Mouse (Mus musculus): Measurements from ENCODE around the gene Mob4.

Mob4 gene

DNA sequence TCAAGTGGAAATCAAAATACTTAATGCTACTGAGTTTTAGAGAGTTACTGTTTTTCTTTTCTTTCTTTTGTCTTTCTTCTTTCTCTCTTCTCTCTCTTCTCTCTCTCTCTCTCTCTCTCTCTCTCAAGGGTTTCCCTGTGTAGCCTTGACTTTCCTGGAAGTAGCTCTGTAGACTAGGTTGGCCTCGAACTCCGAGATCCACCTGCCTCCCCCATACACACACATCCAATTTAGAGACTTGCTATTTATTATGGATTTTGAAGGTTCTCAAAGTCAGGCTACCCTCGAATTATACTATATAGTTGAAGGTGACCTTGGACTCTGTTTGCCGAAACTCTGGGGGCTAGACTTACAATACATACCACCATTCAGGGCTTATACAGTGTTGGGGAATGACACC lies 1.3 kb downstream of the Mob4 start:
- DNase-seq (ENCODE audit: low spot score) = no peak

DNA sequence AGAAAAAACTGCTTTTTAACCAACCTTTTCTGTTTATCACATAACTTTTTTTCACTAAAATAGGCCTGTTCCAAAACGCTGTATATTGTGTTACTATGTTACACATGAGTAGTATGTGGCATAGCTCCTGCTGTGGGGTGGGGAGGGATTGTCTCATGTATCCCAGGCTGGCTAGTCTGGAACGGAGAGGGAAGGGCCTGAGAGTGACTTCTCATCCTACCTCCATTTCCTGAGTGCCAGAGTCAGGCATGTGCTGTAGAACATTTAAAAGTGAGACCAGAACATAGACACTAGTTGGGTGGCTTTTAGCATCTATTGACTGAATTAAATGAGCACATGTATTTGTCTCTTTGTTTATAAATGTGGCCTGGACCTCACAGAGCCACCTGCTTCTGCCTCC lies 2.1 kb downstream of the Mob4 start:
- DNase-seq (ENCODE audit: low spot score) = no peak

DNA sequence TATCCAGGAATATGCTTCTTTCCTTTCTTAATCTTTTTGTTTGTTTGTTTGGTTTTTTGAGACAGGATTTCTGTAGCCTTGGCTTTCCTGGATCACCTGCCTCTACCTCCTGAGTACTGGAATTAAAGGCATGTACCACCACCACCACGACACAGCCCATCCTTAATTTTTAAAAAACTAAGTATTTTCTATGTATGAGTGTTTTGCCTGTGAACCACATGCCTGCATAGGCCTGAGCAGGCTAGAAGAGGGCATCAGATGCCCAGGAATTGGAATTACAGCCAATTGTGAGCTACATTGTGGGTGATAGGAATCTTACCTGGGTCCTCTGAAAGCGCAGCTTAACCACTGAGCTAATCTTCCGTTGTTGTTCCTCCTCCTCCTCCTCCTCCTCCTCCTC lies 3.3 kb downstream of the Mob4 start:
- no peak for DNase-seq (ENCODE audit: low spot score)

DNA sequence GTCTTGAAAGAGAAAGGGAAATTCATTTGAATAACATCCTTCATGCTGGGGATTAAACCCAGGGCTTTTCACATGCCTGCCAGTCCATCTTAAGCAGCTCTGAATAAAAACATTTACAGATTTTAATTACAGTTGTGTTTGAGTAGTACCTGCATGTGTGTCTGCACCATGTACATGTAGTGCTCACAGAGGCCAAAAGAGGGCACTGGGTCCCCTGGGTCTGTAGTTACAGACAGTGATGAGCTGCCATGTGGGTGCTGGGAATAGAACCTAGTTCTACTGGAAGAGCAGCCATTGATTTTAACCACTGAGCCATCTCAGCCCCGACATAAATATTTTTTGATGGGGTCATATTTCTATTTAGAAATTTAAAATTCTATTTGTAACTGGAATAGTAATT lies 4.8 kb downstream of the Mob4 start:
- no peak for DNase-seq (ENCODE audit: low spot score)

DNA sequence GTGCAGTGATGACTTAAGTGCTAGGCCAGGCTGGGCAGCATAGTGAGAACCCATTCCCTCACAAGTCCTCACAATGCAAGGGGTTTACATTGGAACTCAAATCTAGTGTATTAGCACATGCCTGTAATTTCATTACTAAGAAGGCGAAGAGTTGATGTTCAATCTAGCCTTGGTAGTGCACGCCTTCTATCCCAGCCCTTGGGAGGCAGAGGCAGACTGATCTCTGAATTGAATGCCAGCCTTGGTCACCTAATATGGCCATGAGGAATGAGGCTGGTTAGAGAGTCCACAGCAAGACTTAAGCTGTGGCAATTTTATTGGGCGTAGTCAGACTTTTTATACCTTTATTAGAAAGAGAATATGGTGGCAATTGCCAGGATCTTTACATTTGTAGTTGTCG lies 13.3 kb downstream of the Mob4 start:
- no peak for DNase-seq (ENCODE audit: low spot score)

DNA sequence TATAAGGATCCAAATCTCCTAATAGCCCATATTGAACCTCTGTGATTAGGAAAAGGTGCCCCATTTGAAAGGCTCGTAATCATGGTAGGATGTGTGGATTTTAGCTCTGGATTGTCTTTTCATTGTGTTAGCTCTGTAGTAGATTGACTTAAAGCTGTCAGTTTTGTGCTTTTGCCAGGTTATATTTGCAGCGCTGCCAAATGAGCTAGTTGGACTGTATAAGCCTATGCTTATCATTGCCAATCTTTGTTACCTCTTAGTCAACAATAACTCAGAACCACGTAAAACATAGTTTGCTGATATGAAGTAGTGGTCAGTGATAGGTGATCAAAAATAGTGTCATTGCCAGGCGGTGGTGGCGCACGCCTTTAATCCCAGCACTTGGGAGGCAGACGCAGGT lies 14.5 kb downstream of the Mob4 start:
- DNase-seq (ENCODE audit: low spot score) = no peak

DNA sequence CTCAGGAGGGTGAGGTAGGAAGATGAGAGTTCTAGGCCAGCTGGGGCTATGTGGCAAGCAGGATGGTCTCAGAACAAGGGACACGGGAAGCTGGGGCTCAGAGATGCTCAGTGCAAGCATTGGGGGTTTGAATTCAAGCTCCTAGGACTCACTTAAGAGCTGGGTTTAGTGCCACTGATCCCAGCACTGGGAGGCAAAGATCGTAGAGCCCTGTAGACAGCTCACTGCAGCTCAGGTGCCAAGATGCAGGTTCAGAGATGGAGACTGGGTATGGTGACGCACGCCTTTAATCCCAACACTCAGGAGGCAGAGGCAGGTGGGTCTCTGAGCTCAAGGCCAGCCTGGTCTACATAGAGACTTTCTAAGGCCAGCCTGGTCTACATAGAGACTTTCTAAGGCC lies 26.3 kb downstream of the Mob4 start:
- DNase-seq (ENCODE audit: low spot score) = no peak

DNA sequence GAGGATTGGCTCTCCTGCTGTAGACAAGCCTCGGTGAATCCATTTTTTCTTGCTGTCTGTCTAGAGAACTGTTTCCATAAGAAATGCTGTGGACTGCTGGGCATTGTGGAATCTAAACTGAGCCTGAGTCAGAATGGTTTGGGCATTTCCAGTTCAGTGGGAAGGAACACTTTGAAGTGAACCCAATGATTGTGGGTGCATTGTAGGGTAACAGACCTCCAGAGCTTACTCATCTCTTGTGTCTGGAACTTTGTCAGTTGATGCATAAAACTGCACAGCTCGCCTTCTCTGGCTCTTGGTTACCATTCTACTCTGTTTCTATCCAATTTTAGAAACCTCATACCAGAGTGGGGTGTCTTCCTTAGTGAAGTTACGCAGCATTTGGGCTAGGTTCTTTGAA lies 27.2 kb downstream of the Mob4 start:
- no peak for DNase-seq (ENCODE audit: low spot score)

DNA sequence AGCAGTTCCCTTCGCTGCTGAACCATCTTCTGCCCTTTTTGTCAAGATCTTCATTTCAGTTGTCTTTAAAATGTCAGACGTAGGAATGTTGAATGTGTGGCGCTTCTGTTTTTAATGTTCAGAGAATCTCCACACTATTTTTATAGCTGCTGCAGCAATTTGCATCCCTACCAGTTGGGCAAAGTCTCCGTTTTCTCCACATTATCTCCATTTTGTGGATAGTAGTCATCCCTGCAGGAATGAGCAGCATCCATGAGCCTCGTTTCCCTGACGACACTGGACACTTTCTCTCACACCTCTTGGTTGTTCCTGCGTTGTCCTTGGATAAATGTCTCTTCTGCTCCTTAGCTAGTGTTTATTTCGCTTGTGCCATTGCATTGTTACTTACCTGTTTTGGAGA lies 27.8 kb downstream of the Mob4 start:
- no peak for DNase-seq (ENCODE audit: low spot score)

DNA sequence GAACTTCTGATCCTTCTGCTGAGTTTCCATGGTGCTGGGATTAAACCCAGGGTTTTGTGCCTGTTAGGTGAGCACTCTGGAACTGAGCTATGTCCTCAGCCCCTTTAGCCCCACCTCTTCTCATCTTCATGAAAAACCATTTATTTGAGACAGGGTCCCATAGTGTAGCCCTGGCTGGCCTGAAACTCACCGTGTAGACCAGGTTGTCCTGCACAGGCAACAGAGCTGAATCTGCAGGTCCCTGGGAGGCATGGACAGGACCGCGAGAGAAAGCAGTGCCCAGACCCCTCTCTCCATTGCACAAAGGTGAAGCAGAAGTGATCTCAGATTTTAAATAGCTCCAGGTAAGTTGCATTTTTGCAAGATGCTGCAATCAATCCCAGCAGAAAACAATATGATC lies 29.2 kb downstream of the Mob4 start:
- DNase-seq (ENCODE audit: low spot score) = no peak

DNA sequence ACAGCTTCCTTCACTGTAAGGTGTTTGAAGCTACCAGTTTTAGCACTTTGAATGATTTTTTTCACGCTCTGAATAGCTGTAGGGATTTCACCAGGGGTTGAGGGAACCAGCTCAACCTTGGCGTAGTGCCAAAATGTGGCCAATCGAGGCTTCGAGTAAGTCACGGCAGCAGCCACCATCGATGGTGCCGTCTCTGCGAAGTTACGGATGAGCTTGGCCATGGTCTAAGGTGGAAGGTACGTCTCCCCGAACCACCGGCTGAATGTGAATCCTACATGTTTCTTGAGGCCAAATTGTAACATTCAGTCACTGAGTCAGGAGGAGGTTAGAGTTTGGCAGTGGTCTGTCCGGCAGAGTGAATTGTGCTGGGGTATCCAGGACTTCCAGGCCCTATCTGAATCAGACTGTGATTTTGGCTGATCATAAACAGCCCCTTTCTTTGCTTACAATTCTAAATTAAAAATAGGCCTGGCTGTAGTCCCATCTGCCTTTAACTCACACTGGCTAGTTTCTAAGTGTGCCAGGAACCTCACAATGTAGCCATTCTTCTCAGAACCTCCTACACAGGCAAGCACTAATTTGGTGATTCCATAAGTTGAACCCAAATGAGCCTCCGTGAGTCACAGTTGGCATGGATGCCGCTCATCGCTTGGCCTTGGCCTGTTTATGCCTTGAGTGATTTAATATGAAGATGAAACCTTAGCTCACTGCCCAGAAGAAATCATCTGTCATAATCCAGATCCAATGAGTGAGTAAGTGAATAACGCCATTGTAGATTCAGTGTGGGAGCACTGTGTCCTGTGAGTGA lies 30.0 kb downstream of the Mob4 start:
- DNase-seq (ENCODE audit: low spot score) = peak; percentile 27

DNA sequence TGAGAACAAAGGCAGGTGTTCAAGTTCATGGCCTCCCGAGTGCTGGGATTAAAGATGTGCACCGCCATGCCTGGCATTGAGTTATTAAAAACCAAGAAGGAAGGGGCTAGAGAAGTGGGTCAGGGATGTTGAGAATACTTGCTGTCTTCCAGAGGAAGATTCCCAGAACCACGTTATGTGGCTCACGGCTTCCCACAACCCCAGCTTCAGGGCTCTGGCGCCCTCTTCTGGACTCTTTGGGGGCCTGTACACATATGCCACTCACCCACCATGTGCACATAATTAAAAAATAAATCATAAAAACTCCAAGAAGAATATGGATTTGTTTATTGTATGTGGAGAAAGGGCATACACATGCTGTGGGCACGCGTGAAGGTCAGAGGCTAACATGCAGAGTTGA lies 30.9 kb downstream of the Mob4 start:
- no peak for DNase-seq (ENCODE audit: low spot score)

DNA sequence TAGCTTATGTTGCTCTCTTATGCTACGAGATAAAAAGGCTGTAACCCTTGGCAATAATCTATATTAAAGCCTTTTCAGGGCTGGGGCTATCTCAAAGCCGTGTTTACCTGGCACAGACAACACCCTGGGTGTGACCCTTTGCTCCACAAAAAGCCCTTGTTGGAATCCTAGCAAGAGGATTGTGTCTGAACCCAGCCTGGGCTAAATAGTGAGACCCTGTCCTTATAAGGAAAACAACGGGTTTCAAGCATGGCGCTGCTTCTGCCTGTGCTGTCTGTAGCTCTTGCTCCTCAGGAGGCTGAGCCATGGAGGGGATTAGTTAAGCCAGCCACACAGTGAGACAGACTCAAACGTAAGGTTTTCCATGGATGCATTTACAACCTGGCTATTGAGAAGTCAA lies 31.8 kb downstream of the Mob4 start:
- DNase-seq (ENCODE audit: low spot score) = no peak

DNA sequence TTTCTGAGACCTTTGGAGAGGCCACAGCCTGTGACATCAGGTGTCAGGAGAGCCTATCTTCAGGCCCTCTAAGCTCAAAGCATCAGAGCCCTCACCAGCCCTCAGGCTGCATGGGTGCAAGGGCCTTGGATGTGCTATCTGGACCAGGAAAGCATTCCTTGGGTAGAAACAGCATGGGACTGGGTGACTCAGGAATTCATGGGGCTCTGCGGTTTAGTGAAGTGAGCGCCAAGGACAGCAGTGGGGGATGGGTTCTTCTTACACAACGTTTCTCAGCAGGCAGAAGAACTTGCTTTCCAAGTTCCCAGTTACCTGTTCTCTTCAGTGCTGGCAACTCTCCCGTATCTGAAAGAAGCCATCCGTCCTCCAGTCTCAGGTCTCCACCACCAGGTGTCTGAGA lies 33.0 kb downstream of the Mob4 start:
- DNase-seq (ENCODE audit: low spot score) = no peak

DNA sequence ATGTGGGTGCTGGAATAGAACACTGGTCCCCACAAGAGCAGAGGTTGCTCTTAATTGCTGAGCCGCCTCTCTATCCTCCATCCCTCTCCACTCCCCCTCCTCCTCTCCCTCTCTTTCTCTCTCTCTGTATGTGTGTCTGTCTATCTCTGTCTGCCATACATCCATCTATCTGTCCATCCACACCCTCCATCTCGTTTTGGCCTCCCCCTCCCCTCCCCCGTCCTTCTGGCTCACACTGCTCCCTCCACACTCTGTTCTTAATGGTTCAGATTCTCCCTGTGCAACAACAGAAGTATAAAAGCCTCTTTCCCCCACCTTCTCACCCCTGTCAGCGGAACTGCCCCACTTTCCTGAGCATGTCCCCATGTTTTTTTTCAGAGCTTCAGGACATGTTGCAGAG lies 36.5 kb downstream of the Mob4 start:
- no peak for DNase-seq (ENCODE audit: low spot score)

DNA sequence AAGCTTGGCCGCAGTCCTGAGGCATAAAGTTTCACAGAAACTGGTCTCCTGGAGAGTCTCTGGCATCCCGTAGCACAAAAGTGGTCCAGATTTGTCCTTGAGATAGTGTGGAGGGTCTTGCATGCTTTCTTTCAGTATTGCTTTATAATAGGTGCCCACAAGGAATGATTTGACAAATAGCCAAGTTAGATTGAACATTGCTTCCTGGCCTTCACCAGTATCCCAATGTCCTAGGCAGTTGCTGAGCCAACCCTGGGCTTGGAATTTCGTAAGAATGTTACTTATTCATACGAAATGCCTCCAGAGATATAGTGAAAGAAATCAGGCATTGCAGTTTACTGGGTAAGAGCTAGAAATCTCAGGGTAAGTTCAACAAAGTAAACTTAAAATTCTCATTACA lies 37.6 kb downstream of the Mob4 start:
- DNase-seq (ENCODE audit: low spot score) = no peak

DNA sequence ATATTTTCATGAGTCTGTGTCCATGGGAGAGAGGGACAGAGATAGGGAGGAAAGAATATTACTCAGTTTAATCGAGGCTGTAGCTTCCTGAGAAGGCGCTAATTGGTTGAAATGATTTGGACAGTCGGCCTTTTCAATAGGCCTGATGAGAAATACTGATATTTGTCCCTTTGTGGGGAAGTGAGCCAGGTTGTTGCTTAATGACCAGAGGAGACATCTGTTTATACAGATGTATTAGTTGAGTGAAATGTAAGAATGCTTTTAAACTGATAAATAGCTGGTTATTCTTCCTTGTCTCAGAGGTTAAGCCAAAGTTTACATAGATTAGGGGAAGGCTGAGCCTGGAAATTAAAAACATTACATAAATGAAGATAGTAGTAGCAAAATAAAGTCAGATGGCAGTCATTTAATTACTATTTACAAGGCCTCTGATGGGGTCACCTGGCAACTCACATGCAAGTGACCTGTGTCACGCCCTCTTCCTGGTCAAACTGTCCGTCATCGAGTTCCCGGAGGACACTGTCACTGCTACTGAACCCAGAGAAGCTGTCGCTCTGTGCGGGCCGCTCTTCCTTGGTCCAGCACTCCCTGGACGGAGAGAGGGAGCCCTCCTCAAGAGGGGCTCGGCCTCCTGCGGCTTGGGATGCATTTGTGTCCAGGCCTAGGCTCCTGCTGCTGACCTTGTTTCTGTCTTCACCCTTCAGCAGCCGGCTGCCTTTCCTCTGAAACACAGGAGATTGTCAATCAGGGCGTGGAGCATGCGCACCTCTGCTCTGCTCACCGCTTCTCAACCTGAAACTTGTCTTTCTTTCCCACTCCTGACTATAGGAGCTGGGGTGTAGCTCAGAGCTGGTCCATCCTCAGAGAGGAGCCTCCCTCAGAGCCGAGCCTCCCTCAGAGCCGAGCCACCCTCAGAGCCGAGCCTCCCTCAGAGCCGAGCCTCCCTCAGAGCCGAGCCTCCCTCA lies 40.6 kb downstream of the Mob4 start:
- peak; percentile 20 for DNase-seq (ENCODE audit: low spot score)

DNA sequence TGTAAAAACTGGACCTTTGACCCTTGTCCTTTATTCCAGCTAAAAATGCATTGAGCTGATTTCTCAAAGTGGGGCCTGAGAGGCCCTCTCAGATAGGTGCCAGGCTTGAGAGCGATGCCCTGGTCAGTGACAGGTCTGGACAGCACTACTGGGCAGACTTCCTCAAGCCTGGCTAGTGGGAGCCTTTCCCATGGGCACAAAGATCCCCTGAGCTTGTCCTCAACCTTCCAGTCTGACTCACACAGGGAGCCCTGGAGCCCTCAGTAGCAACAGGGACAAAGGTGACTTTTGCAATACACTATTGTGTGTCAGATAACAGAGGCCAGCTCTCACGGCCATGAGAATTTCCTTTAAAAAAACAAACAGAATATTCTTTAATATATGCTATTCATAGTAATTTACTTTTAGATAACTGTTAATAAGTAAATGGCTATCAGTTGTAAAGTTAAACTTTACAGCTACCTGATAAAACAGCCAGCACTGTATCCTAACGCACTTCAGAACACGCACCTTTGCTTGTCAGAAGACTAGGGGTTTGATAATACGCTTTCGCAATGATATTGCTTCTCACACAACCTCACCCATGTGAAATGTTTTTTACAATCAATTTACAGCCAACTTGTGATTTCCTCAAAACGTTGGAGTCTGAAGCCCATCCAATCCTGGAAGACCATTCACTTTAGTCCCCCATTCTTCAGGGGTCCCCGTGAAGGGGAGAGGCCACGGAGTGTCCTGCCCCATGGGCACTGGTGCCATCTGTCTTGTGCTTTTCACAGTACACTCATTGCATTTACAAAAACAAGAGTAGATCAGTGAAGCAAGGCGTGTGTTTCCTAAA lies 42.9 kb downstream of the Mob4 start:
- no peak for DNase-seq (ENCODE audit: low spot score)

DNA sequence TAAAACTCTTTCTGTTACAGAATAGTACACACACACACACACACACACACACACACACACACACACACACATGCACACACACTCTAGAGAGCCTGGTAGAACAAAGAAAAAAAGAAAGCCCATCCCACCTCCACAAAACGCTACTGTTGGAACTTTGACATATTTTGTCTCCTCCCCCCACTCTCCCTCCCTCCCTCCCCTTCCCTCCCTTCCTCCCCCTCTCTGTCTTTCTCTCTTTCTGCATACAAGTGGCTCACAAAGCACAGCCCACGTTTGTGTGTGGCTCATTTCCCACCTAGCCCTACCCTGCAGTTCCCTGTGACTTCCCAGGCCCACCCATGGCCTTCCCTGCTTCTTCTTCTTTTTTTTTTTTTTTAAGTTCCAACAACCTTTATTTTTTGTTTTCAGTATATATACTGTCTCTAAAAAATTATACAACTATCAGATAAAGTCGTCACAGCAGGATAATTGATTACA lies 43.6 kb downstream of the Mob4 start:
- DNase-seq (ENCODE audit: low spot score) = no peak

DNA sequence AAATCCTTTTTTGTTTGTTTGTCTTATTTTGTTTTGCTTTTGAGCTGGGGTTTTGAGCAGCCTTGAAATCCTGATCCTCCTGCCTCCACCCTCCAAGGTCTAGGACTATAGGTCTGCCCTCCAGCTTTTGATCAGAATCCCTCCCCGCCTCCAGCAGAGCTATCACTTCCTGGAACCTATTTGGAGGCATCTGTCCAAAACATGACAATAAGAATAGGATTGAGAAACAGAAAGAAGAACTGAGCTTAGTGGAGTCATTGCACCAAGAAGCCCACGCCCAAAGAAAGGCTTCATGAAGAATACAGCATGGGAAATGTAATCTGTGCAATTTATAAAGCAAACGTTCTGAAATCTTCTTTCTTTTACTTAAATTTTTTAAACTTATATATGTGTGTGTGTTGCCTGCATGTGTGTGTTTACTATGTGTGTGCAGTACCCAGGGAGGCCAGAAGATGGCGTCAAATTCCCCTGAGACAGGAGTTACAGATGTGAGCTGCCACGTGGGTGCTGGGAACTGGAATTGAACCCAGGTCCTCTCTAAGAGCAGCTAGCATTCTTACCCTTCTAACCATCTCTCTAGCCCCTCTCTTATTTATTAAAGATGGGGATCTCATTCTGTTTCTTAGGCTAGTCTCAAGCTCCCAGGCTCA lies 49.0 kb downstream of the Mob4 start:
- DNase-seq (ENCODE audit: low spot score) = no peak

DNA sequence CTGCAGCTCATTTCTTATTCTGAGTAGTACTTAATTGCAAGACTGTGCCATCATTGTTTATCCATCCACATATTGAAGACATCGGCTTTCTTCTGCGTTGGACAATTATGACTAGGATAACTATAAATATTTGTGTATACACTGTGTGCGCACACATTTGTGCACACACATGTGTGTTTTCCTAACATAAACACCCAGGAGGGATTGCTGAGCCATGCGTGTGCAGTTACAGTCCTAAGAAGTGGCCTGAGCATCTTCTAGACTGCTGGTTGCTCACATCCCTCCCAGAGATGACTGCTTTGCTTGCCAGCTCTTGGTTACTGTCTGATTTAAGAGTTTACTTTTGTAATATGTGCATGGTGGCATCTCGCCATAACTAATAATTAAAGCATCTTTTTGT lies 51.4 kb downstream of the Mob4 start:
- DNase-seq (ENCODE audit: low spot score) = no peak

DNA sequence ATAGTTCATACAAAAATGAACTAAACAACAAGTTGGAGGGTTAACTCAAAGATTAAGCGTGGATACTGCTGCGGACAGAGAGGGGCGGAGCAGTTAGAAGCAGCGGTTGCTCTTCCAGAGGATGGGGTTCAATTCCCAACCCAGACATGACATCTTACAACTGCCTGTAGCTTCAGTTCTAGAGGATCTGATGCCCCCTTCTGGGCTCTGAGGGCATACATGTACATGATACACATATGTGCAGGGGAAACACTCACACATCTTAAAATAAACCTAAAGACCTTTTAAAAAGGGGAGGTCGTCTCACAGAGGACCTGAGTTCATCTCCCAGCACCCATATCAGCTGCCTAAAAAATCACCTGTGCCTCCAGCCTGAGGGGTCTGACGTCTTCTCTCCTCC lies 54.7 kb downstream of the Mob4 start:
- no peak for DNase-seq (ENCODE audit: low spot score)

Measured in MN1 (cell line).